Mouse (Mus musculus): ENCODE data around the gene Plxnb1.

- TF ChIP-seq CTCF (conservative IDR thresholded peaks at IDR 0.05; ENCODE audit: low read length) (no peak), NANOG (IDR thresholded peaks at IDR 0.05; ENCODE audit: borderline replicate concordance, low read length) (no peak), POU5F1 (IDR thresholded peaks at IDR 0.05; ENCODE audit: borderline replicate concordance, low read length) (no peak)
Observed at GRCm38 (mm10) chr9:109092799-109093198, 2.4 kb upstream of the Plxnb1 start.
